Mouse (Mus musculus): ENCODE measurements around the gene Gadl1. TPM values are rescaled to one million over a fixed set of nuclear protein-coding genes. Genes with fewer than 3 reads are reported as not detected.
A peak's percentile ranks its signal among the peaks of the same experiment; 100 is the strongest.

The Gadl1 gene
- total and polyA plus RNA-seq, 2 experiments: not detected

DNA sequence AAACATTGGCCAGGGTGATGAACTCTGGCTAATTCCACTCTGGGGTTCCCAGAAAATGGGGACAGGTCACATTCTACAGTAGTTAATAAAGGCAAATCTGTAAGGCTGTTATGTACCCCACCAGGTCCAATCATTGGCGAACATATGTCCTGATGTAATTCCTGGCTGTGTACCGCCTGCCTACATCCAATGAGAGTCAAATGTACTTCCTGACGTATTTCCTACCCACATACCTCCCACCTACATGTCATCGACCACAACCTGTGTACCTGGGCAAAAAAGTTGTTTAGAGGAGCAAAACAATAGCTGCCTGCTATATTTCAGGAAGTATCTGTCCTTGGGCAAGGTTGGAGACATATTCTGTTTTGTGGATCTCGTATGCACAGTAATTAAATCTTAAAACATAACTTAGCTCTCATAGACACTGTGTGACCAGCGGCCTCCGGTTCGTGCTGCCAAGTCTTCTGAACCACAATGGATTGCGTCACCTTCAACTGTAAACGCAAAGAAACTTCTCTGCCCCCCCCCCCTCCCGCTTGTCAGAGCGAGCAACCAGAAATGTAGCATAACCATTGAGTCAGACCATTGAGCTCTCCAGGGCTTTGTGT lies 175.2 kb downstream of the Gadl1 start:
- DNase-seq (ENCODE audit: extremely low read depth, low read depth, low spot score): peak; percentile 66
- H3K9ac ChIP-seq (ENCODE audit: low read depth, low read length): no peak overlapping the region
- no peaks in the 10 kb centered on the region for H3K79me2 ChIP-seq (ENCODE audit: control insufficient read depth, insufficient read depth, low read length)
- no peak overlapping the region for H3K4me3 ChIP-seq (ENCODE audit: insufficient read depth, low read depth, low read length)
- 45% methylated on average over 12 of the region's 12 CpGs for WGBS
- no peaks in the 10 kb centered on the region for H3K36me3 ChIP-seq (ENCODE audit: control insufficient read depth, insufficient read depth, low read length)
- no peak for TF ChIP-seq CTCF (IDR thresholded peaks at IDR 0.05; ENCODE audit: low read depth, low read length)
- TF ChIP-seq POLR2A (IDR thresholded peaks at IDR 0.05; ENCODE audit: extremely low read depth, insufficient read depth, low read length): no peak
- H3K4me1 ChIP-seq (ENCODE audit: control insufficient read depth, insufficient read depth, low read length): peaks cover 12% of the 10 kb centered on the region
- H3K27me3 ChIP-seq (ENCODE audit: control insufficient read depth, insufficient read depth, low read length): no peaks in the 10 kb centered on the region
- H3K27ac ChIP-seq (replicated peaks; ENCODE audit: insufficient read depth, low read depth, low read length): no peak overlapping the region

DNA sequence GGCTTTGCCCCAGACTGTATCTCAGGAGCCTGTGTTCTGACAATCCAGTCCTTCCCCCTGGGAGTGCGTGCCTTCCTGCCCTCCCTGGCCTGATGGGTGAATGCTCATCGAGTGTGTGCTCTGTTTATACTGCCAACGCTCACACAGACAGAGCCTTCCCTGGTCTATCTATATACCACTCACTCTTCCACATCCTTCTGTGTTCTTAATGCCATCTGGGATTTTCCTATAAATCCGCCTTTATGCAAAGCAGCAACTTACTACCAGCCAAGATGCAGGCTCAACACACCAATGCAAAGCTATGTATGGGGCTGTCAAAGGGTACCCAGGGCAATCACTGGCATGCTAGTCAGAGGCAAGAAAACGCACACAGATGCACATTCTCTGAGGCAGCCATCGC lies 176.7 kb downstream of the Gadl1 start:
- TF ChIP-seq CTCF (IDR thresholded peaks at IDR 0.05; ENCODE audit: low read depth, low read length): no peak
- no peak overlapping the region for H3K27ac ChIP-seq (replicated peaks; ENCODE audit: insufficient read depth, low read depth, low read length)
- WGBS: 87% methylated on average over 6 of the region's 6 CpGs
- H3K27me3 ChIP-seq (ENCODE audit: control insufficient read depth, insufficient read depth, low read length): no peaks in the 10 kb centered on the region
- H3K9ac ChIP-seq (ENCODE audit: low read depth, low read length): no peak overlapping the region
- H3K36me3 ChIP-seq (ENCODE audit: control insufficient read depth, insufficient read depth, low read length): peaks cover 2% of the 10 kb centered on the region; the same call in 1 of the 2 replicates
- peaks cover 13% of the 10 kb centered on the region for H3K4me1 ChIP-seq (ENCODE audit: control insufficient read depth, insufficient read depth, low read length)
- H3K79me2 ChIP-seq (ENCODE audit: control insufficient read depth, insufficient read depth, low read length): no peaks in the 10 kb centered on the region
- no peak overlapping the region for H3K4me3 ChIP-seq (ENCODE audit: insufficient read depth, low read depth, low read length)
- no peak for DNase-seq (ENCODE audit: extremely low read depth, low read depth, low spot score)

DNA sequence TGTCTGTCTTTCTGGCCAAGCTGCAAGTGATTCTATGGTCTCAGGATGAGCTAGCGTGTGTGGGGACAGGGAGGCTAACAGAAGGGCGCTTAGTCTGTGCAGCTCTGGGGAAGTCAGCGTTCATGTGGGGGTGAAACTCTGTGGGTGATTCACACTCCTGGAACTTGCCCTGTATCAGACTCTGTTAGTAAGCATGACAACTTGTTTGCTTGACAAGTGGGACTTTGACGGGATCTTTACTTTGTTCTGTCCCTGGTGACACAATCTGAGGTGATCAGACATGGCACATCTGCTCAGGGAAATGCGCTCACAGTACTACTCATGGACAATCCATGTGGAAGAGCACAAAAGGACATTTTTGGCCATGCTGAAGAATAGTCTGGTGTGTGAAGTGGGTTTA lies 178.0 kb downstream of the Gadl1 start:
- H3K4me3 ChIP-seq (ENCODE audit: insufficient read depth, low read depth, low read length): no peak overlapping the region
- no peaks in the 10 kb centered on the region for H3K79me2 ChIP-seq (ENCODE audit: control insufficient read depth, insufficient read depth, low read length)
- H3K27me3 ChIP-seq (ENCODE audit: control insufficient read depth, insufficient read depth, low read length): no peaks in the 10 kb centered on the region
- H3K9ac ChIP-seq (ENCODE audit: low read depth, low read length): no peak overlapping the region
- no peak for DNase-seq (ENCODE audit: extremely low read depth, low read depth, low spot score)
- no peak overlapping the region for H3K27ac ChIP-seq (replicated peaks; ENCODE audit: insufficient read depth, low read depth, low read length)
- H3K36me3 ChIP-seq (ENCODE audit: control insufficient read depth, insufficient read depth, low read length): peaks cover 2% of the 10 kb centered on the region; the same call in 1 of the 2 replicates
- WGBS: 82% methylated on average over 5 of the region's 5 CpGs
- H3K4me1 ChIP-seq (ENCODE audit: control insufficient read depth, insufficient read depth, low read length): peaks cover 20% of the 10 kb centered on the region
- TF ChIP-seq POLR2A (IDR thresholded peaks at IDR 0.05; ENCODE audit: extremely low read depth, insufficient read depth, low read length) (no peak), CTCF (IDR thresholded peaks at IDR 0.05; ENCODE audit: low read depth, low read length) (no peak)

DNA sequence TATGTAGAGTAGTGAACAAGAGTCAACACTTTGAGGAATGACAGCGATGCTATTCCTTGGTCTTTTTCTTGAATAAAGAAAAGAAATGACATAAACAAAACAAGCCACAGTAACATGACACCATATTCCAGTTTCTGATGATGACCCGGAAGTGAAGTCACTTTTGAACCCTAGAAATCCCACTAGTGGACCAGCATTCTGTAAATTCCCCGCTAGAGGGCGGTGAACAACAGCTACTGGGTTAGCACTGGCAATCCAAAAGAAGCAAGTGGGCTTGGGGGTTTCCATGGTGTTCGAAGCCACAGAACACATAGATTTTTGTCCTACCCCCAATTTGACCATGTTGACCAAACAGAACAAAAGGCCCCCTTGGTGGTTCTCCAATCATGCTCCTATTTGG lies 178.6 kb downstream of the Gadl1 start:
- peaks cover 23% of the 10 kb centered on the region for H3K4me1 ChIP-seq (ENCODE audit: control insufficient read depth, insufficient read depth, low read length)
- H3K9ac ChIP-seq (ENCODE audit: low read depth, low read length): no peak overlapping the region
- H3K27ac ChIP-seq (replicated peaks; ENCODE audit: insufficient read depth, low read depth, low read length): no peak overlapping the region
- peaks cover 3% of the 10 kb centered on the region; the same call in 1 of the 2 replicates for H3K36me3 ChIP-seq (ENCODE audit: control insufficient read depth, insufficient read depth, low read length)
- 42% methylated on average over 5 of the region's 5 CpGs for WGBS
- DNase-seq (ENCODE audit: extremely low read depth, low read depth, low spot score): peak; percentile 45
- no peaks in the 10 kb centered on the region for H3K79me2 ChIP-seq (ENCODE audit: control insufficient read depth, insufficient read depth, low read length)
- no peak overlapping the region for H3K4me3 ChIP-seq (ENCODE audit: insufficient read depth, low read depth, low read length)
- H3K27me3 ChIP-seq (ENCODE audit: control insufficient read depth, insufficient read depth, low read length): no peaks in the 10 kb centered on the region
- TF ChIP-seq POLR2A (IDR thresholded peaks at IDR 0.05; ENCODE audit: extremely low read depth, insufficient read depth, low read length) (no peak), CTCF (IDR thresholded peaks at IDR 0.05; ENCODE audit: low read depth, low read length) (peak; percentile 60)

DNA sequence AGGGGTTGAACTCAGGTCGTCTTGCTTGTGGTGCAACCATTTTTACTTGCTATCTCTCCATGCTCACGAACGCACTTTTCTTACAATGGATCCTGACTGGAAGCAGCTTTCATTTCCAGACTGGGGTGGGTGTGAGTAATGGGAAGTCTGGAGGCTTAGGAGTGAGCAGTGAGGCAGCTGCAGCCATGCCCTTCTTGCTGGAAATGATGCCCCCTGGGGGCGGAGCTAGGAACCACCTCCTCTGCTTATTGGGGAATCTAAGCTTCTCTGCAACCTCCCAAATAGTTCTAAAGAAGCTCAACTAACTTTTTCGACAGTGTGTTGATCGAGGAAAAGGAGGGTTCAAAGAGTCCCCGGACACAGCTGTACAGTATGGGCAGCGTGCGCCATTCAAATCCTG lies 179.7 kb downstream of the Gadl1 start:
- DNase-seq (ENCODE audit: extremely low read depth, low read depth, low spot score): no peak
- Histone ChIP-seq H3K79me2 (ENCODE audit: control insufficient read depth, insufficient read depth, low read length) (no peaks in the 10 kb centered on the region), H3K4me1 (ENCODE audit: control insufficient read depth, insufficient read depth, low read length) (peaks cover 21% of the 10 kb centered on the region), H3K9ac (ENCODE audit: low read depth, low read length) (no peak overlapping the region), H3K36me3 (ENCODE audit: control insufficient read depth, insufficient read depth, low read length) (peaks cover 5% of the 10 kb centered on the region; the same call in 1 of the 2 replicates), H3K27me3 (ENCODE audit: control insufficient read depth, insufficient read depth, low read length) (no peaks in the 10 kb centered on the region), H3K4me3 (ENCODE audit: insufficient read depth, low read depth, low read length) (no peak overlapping the region), H3K27ac (replicated peaks; ENCODE audit: insufficient read depth, low read depth, low read length) (no peak overlapping the region)
- TF ChIP-seq CTCF (IDR thresholded peaks at IDR 0.05; ENCODE audit: low read depth, low read length) (peak; percentile 46), POLR2A (IDR thresholded peaks at IDR 0.05; ENCODE audit: extremely low read depth, insufficient read depth, low read length) (no peak)
- WGBS: 95% methylated on average over 9 of the region's 9 CpGs

DNA sequence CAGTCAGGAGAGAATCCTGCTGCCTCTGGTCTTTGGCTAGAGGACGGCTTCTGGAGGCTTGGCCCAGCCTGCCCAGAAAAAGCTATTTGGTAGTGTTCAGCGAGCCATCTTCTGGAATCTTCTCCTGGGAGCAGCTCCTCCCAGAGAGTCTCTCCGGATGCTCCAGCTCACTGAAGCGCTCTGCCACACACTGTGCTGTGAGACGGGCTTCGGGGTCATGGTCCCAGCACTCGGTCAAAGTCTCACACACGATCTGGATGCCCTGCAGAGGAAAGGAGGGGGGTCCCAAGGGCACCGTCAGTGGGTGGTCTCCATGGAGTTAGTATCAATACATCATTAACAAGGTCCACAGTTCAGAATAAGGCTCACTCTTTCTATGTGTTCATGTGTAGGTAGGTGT lies 181.0 kb downstream of the Gadl1 start:
- Histone ChIP-seq H3K4me3 (ENCODE audit: insufficient read depth, low read depth, low read length) (no peak overlapping the region), H3K4me1 (ENCODE audit: control insufficient read depth, insufficient read depth, low read length) (peaks cover 11% of the 10 kb centered on the region), H3K27ac (replicated peaks; ENCODE audit: insufficient read depth, low read depth, low read length) (no peak overlapping the region), H3K36me3 (ENCODE audit: control insufficient read depth, insufficient read depth, low read length) (peaks cover 5% of the 10 kb centered on the region; the same call in 1 of the 2 replicates), H3K27me3 (ENCODE audit: control insufficient read depth, insufficient read depth, low read length) (no peaks in the 10 kb centered on the region), H3K9ac (ENCODE audit: low read depth, low read length) (no peak overlapping the region), H3K79me2 (ENCODE audit: control insufficient read depth, insufficient read depth, low read length) (no peaks in the 10 kb centered on the region)
- no peak for DNase-seq (ENCODE audit: extremely low read depth, low read depth, low spot score)
- no peak for TF ChIP-seq POLR2A (IDR thresholded peaks at IDR 0.05; ENCODE audit: extremely low read depth, insufficient read depth, low read length)
- 92% methylated on average over 9 of the region's 9 CpGs for WGBS
